Mouse (Mus musculus) liver, embryonic 14.5 days (tissue): ENCODE measurements around the gene Rnf4. TPM values are rescaled to one million over a fixed set of nuclear protein-coding genes. Genes with fewer than 3 reads are reported as not detected.

ENCODE experiments used
- ATAC-seq: fragments of 200-750 bp; cut with Nextera tagmentation; 2 replicates; pipeline ENCODE4 v1.8.0; 2017; ENCODE audit warnings: moderate number of reproducible peaks, mild to moderate bottlenecking, moderate library complexity; ENCODE audit not compliant: insufficient read depth
- DNase-seq, 3 experiments: peaks; one replicate each; pipeline ENCODE4 v3.0.0-alpha.2; 2012 to 2013; ENCODE audit warnings: low read depth in 3 of 3, low spot score in 3 of 3
- H3K27ac ChIP-seq: fragments of 300-500 bp; sonication (generic); 2 replicates; pipeline ENCODE4 v1.5.1; 2014; ENCODE audit warnings: moderate library complexity, mild to moderate bottlenecking, control low read depth, inconsistent platforms
- H3K27me3 ChIP-seq: fragments of 300-500 bp; sonication (generic); 2 replicates; pipeline ENCODE4 v1.6.1; 2014; ENCODE audit warnings: mild to moderate bottlenecking, low read length, moderate library complexity; ENCODE audit not compliant: control insufficient read depth, insufficient read depth
- H3K36me3 ChIP-seq: fragments of 300-500 bp; sonication (generic); replicated peaks from 2 replicates; pipeline ENCODE4 v1.6.1; 2014; ENCODE audit warnings: low read depth; ENCODE audit not compliant: control insufficient read depth, insufficient read depth
- H3K4me1 ChIP-seq, 2 experiments: fragments of 200-500 bp in 1 of 2; fragments of 300-500 bp in 1 of 2; sonication (generic) in 1 of 2; replicated peaks; 2 replicates each; pipeline ENCODE4 v1.6.1; 2012 to 2014; ENCODE audit warnings: antibody characterized with exemption in 1 of 2, inconsistent platforms in 1 of 2, low read length in 1 of 2; ENCODE audit not compliant: control insufficient read depth in 2 of 2, insufficient read depth in 2 of 2
- H3K4me2 ChIP-seq: fragments of 300-500 bp; sonication (generic); 2 replicates; pipeline ENCODE4 v1.6.1; 2014; ENCODE audit warnings: low read depth, mild to moderate bottlenecking, control low read depth, moderate library complexity
- H3K4me3 ChIP-seq, 2 experiments: fragments of 200-500 bp in 1 of 2; fragments of 300-500 bp in 1 of 2; sonication (generic) in 1 of 2; 2 replicates each; pipeline ENCODE4 v1.5.1; 2012 to 2014; ENCODE audit warnings: low read depth in 2 of 2, low read length in 2 of 2, mild to moderate bottlenecking in 2 of 2, control low read depth in 1 of 2, inconsistent platforms in 1 of 2, moderate library complexity in 1 of 2; ENCODE audit not compliant: insufficient read depth in 1 of 2
- H3K9ac ChIP-seq: fragments of 300-500 bp; sonication (generic); replicated peaks from 2 replicates; pipeline ENCODE4 v1.6.1; 2014; ENCODE audit warnings: mild to moderate bottlenecking, control low read depth, moderate library complexity
- H3K9me3 ChIP-seq: fragments of 300-500 bp; sonication (generic); 2 replicates; pipeline ENCODE4 v1.6.1; 2016; ENCODE audit warnings: low read length, mixed read lengths; ENCODE audit not compliant: control insufficient read depth
- CTCF ChIP-seq: IDR thresholded peaks from 2 replicates; pipeline ENCODE4 v1.5.1; 2016; ENCODE audit warnings: antibody characterized with exemption, low read depth, control low read depth
- EP300 ChIP-seq: IDR thresholded peaks from 2 replicates; pipeline ENCODE4 v1.6.1; 2016; ENCODE audit warnings: antibody characterized with exemption, low read depth
- WGBS: fragments of 180-500 bp; shearing (Covaris S2); extraction: QIAGEN DNeasy Blood & Tissue Kit; methylation state at CpG from one replicate; pipeline ENCODE4 v1.1.7; 2014; ENCODE audit not compliant: insufficient replicate concordance; 5-methylcytosine and 5-hydroxymethylcytosine counted together
- polyA plus RNA-seq, 2 experiments: library from polyadenylated mRNA; depleted of rRNA in 1 of 2; stranded (reverse) in 1 of 2; unstranded in 1 of 2; fragments of >200 nt; fragmentation: Nextera tagmentation in 1 of 2; extraction: Ambion mirVana in 1 of 2; gene quantifications; 2 replicates each; pipeline versions ENCODE4 v1.2.1 to v1.2.3; 2012 to 2014

Rnf4 gene
- polyA plus RNA-seq, 2 experiments = 50.9 to 71.0 TPM

DNA sequence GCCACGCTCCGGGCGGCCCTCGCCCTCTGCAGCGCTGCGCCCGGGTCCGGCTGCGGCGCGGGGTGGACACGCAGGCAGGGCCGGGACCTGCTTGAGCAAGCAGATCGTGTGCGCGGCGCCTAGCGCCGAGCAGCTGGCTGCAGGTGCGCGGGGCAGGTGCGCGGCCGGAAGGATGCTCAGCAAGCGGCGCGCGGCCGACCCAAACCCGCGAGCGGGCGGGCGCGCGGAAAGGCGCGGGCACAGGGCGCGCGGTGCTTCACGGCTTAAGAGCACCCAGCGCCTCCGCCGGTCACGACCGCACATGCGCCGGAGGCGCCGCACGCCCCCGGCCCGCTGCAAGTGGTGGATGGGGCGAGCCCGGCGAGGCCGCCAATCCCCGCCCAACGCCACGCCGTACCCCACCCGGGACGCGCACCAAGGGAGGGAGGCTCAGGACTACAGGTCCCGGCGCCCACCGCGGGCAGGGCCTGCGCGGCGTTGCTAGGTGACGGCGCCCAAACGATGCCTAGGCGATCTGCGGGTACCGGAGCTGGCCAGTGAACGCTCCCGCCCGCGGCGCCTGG lies 47.9 kb upstream of the Rnf4 start, which contains the start of the genes Zfyve28 and Cfap99:
TSS of gene Zfyve28 (minus strand) at position 296 of the 563 bp plus-strand sequence.
TSS of gene Cfap99 (plus strand) at position 447 of the 563 bp plus-strand sequence.
- DNase-seq (no peak), ATAC-seq (no peak)
- peak within 1 kb of the TSS; percentile 46 for H3K4me2 ChIP-seq
- peaks cover 0 to 3% of the 10 kb centered on the region in 2 experiments; a peak in 1 of 4 replicates for H3K4me1 ChIP-seq
- no peaks in the 10 kb centered on the region for H3K36me3 ChIP-seq
- peak within 1 kb of the TSS; percentile 2 to 40; a peak in 3 of 4 replicates for H3K4me3 ChIP-seq
- no peaks in the 10 kb centered on the region for H3K9me3 ChIP-seq
- no peak within 1 kb of the TSS for H3K9ac ChIP-seq
- no peak for TF ChIP-seq CTCF
- TF ChIP-seq EP300 = no peak
- WGBS = under 1% methylated on average over 71 of the region's 83 CpGs
- no peak within 1 kb of the TSS for H3K27ac ChIP-seq
- H3K27me3 ChIP-seq = peaks cover 51% of the 10 kb centered on the region

DNA sequence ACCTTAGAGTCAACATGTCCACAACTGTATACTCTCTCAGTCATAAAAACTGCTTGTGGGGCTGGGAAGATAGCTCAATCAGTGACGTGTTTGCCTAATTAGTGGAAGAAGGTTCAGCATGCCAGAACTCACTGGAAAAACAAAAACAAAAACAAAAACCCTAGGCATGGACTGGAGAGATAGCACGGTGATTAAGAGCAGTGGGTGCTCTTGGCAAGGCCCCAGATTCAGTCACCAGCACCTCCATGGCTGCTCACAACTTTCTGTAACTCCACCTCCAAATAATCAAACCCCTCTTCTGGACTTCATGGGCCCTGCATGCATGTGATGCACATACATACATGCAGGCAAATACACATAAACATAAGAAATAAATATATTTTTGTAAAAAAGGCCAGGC lies 46.8 kb upstream of the Rnf4 start:
- H3K4me2 ChIP-seq = no peak overlapping the region
- no peak for DNase-seq
- H3K9ac ChIP-seq = no peak overlapping the region
- H3K4me3 ChIP-seq = no peak overlapping the region
- H3K4me1 ChIP-seq = no peaks in the 10 kb centered on the region
- H3K9me3 ChIP-seq = no peaks in the 10 kb centered on the region
- no peaks in the 10 kb centered on the region for H3K36me3 ChIP-seq
- ATAC-seq = no peak
- WGBS = 30% methylated on average over 2 of the region's 2 CpGs
- TF ChIP-seq CTCF (no peak), EP300 (no peak)
- H3K27me3 ChIP-seq = peaks cover 51% of the 10 kb centered on the region
- H3K27ac ChIP-seq = no peak overlapping the region

DNA sequence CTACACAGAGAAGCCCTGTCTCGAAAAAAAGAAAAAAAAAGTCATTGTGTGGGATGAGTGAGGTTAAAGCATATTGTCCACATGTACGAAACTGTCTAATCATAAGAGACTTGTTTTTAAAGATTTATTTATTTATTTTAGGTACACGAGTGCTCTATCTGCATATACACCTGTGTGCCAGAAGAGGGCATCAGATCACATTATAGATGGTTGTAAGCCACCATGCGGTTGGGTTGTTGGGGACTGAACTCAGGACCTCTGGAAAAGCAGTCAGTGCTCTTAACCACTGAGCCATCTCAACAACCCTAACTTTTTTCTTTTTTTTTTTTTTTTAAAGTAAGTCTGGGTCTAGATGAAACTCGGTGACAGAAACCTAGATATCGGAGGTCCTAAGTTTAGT lies 42.7 kb upstream of the Rnf4 start:
- Histone ChIP-seq H3K9ac (no peak overlapping the region), H3K27ac (no peak overlapping the region), H3K4me3 (no peak overlapping the region), H3K4me1 (no peaks in the 10 kb centered on the region), H3K4me2 (no peak overlapping the region), H3K9me3 (no peaks in the 10 kb centered on the region), H3K27me3 (peaks cover 21% of the 10 kb centered on the region), H3K36me3 (no peaks in the 10 kb centered on the region)
- ATAC-seq (no peak), DNase-seq (no peak)
- no peak for TF ChIP-seq EP300
- peak; percentile 44 for TF ChIP-seq CTCF
- 58% methylated on average over 6 of the region's 6 CpGs for WGBS

DNA sequence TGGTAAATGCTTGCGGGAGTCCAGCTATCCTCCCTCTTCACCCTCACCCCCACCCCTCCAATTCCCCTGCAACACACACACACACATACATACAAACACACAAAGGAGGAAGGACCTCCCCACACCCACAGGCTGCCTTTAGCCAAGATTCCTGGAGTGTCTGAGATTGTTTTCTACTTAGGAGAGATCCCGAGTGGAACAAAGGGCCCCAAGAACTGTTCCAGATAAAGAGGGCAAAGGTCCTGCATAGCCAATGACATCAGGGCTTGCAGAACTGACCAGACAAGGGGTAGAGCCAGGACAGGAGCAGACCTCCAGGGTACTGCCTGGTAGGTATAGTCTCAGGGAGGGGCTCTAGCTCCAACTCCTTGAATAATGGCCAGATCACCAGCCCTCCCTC lies 41.4 kb upstream of the Rnf4 start:
- no peak overlapping the region for H3K4me2 ChIP-seq
- WGBS = 34% methylated on average over 2 of the region's 2 CpGs
- DNase-seq (no peak), ATAC-seq (no peak)
- H3K9me3 ChIP-seq = no peaks in the 10 kb centered on the region
- H3K9ac ChIP-seq = no peak overlapping the region
- peaks cover 9% of the 10 kb centered on the region for H3K27me3 ChIP-seq
- TF ChIP-seq EP300 (no peak), CTCF (no peak)
- H3K27ac ChIP-seq = no peak overlapping the region
- H3K4me1 ChIP-seq = no peaks in the 10 kb centered on the region
- H3K36me3 ChIP-seq = no peaks in the 10 kb centered on the region
- H3K4me3 ChIP-seq = no peak overlapping the region

DNA sequence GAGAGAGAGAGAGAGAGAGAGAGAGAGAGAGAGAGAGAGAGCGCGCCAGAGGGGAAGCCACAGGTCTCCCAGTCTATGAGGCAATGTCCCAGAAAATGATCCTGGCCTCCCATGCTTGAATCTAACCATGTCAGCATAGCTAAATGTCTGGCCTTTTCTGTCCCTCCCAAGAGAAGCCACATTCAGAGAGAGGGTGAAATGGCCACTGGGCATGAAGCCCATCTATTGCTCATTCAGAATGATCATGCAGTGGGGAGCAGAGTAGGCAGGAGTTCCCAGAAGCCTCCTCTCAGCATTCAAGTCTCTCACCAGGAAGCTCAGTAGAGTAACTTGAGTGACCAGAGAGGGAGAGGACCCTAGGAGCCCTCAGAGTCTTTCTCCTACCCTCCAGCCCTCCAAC lies 40.9 kb upstream of the Rnf4 start:
- ATAC-seq = no peak
- Histone ChIP-seq H3K9me3 (no peaks in the 10 kb centered on the region), H3K36me3 (no peaks in the 10 kb centered on the region), H3K27me3 (peaks cover 6% of the 10 kb centered on the region), H3K27ac (no peak overlapping the region), H3K4me1 (no peaks in the 10 kb centered on the region), H3K9ac (no peak overlapping the region), H3K4me2 (no peak overlapping the region), H3K4me3 (no peak overlapping the region)
- 87% methylated on average over 2 of the region's 2 CpGs for WGBS
- no peak for DNase-seq
- no peak for TF ChIP-seq CTCF
- TF ChIP-seq EP300 = no peak
